Mouse (Mus musculus) midbrain, embryonic 14.5 days (tissue): ENCODE measurements around the gene Mcts2. TPM values are rescaled to one million over a fixed set of nuclear protein-coding genes. Genes with fewer than 3 reads are reported as not detected.

Experiments used
- ATAC-seq: fragments of 200-750 bp; cut with Nextera tagmentation; 2 replicates; pipeline ENCODE4 v1.8.0; 2017; ENCODE audit warnings: moderate number of reproducible peaks, moderate library complexity; ENCODE audit not compliant: low FRiP score, low TSS enrichment
- DNase-seq: peaks from one replicate; pipeline ENCODE4 v3.0.0-alpha.2; 2015
- H3K27ac ChIP-seq: fragments of 300-500 bp; sonication (generic); replicated peaks from 2 replicates; pipeline ENCODE4 v1.5.1; 2014; ENCODE audit warnings: mild to moderate bottlenecking, low read depth, low read length, moderate library complexity
- H3K27me3 ChIP-seq: fragments of 300-500 bp; sonication (generic); 2 replicates; pipeline ENCODE4 v1.6.1; 2014; ENCODE audit warnings: low read length, control low read depth, mixed read lengths; ENCODE audit not compliant: control insufficient read depth, insufficient read depth
- H3K36me3 ChIP-seq: fragments of 300-500 bp; sonication (generic); 2 replicates; pipeline ENCODE4 v1.6.1; 2014; ENCODE audit warnings: low read length, control low read depth; ENCODE audit not compliant: control insufficient read depth, insufficient read depth
- H3K4me1 ChIP-seq: fragments of 300-500 bp; sonication (generic); 2 replicates; pipeline ENCODE4 v1.6.1; 2014; ENCODE audit warnings: mild to moderate bottlenecking, antibody characterized with exemption, low read length, control low read depth; ENCODE audit not compliant: control insufficient read depth, insufficient read depth
- H3K4me2 ChIP-seq: fragments of 300-500 bp; sonication (generic); 2 replicates; pipeline ENCODE4 v1.6.1; 2014; ENCODE audit warnings: mild to moderate bottlenecking, low read length, moderate library complexity
- H3K4me3 ChIP-seq: fragments of 300-500 bp; sonication (generic); replicated peaks from 2 replicates; pipeline ENCODE4 v1.5.1; 2014; ENCODE audit warnings: low read depth, low read length
- H3K9ac ChIP-seq: fragments of 300-500 bp; sonication (generic); replicated peaks from 2 replicates; pipeline ENCODE4 v1.6.1; 2014; ENCODE audit warnings: mild to moderate bottlenecking, low read length, moderate library complexity
- H3K9me3 ChIP-seq: fragments of 300-500 bp; sonication (generic); 2 replicates; pipeline ENCODE4 v1.6.1; 2016; ENCODE audit warnings: low read length, control low read depth, mixed read lengths; ENCODE audit not compliant: control insufficient read depth
- WGBS: fragments of 180-500 bp; shearing (Covaris S2); extraction: QIAGEN DNeasy Blood & Tissue Kit; methylation state at CpG from one replicate; pipeline ENCODE4 v1.1.7; 2014; 5-methylcytosine and 5-hydroxymethylcytosine counted together
- polyA plus RNA-seq: library from polyadenylated mRNA; unstranded; fragments of >200 nt; fragmentation: Nextera tagmentation; extraction: Ambion mirVana; gene quantifications from 2 replicates; pipeline ENCODE4 v1.2.1, GENCODE M21; 2014

Mcts2 gene
- polyA plus RNA-seq, 1 experiment from 2014 or later, result 39.9 TPM

DNA sequence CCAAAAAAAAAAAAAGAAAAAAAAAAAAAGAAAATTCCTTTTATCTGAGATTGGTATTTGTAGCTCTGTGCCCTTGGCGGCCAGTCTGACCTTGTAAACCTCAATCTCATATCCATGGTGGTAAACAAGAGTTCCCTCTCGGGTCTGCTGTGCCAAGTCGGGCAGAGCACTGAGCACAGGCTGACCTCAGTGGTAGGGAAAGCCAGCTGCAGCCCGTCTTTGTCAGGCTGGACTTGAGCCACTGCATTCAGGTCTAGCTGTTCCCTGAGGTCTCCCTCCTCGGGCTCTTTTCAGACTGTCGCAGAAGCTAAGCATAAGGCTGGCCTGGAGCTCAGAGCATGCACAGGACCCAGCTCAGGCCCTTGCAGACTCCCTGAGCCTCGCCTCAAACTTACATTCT, 7.9 kb downstream of the Mcts2 start:
- ATAC-seq, result no peak

GRCm38 (mm10) chr2:152696016-152696415, 9.2 kb downstream of the Mcts2 start:
- Histone ChIP-seq H3K4me2 (no peak overlapping the region), H3K27ac (no peak overlapping the region; the same call in 1 of the 2 replicates), H3K9ac (peak overlapping the region; percentile 50; the same call in 1 of the 2 replicates), H3K36me3 (peaks cover 78% of the 10 kb centered on the region), H3K4me3 (no peak overlapping the region), H3K4me1 (no peaks in the 10 kb centered on the region), H3K27me3 (no peaks in the 10 kb centered on the region), H3K9me3 (no peaks in the 10 kb centered on the region)
- WGBS, result 77% methylated on average over 10 of the region's 10 CpGs
- no peak for DNase-seq
- ATAC-seq, result no peak

More for the DNA sequence above, 7.9 kb downstream of the Mcts2 start:
- Histone ChIP-seq H3K27ac (no peak overlapping the region), H3K4me2 (no peak overlapping the region), H3K9ac (no peak overlapping the region), H3K9me3 (no peaks in the 10 kb centered on the region), H3K4me3 (no peak overlapping the region), H3K4me1 (no peaks in the 10 kb centered on the region), H3K27me3 (no peaks in the 10 kb centered on the region), H3K36me3 (peaks cover 71% of the 10 kb centered on the region)
- WGBS, result 86% methylated on average over 7 of the region's 7 CpGs
- no peak for DNase-seq

DNA sequence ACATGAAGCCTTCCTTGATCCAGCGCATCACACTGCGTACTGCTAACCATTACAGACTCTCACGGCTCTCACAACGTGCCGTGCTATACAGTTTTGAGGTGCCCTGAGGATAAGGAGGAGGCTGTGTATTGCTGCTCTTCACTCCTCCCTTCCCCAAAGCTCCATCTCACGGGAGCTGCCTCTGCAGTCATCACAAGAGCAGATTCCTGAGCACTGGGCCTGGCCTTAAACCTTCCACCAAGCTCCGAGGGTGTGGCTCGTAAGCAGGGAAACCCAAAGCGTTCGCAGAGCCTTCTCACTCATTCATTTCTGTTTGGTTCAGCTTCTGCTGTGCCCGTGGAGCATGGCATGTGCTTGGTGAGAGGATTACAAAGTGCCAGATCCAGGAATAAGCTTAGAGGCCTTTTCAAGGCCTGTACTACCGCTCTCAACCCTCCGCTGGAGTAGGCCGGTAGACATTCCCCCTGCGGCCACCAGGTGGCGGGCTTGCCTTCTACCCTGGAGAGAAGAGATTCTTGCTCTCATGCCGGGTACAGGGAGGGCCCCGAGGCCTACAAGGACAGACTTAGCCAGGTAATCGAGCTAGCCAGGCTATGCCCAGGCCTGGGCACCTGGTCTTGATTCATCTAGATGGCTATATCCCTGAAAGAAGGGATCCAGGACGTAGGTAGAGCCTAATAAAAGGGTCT, 9.8 kb downstream of the Mcts2 start:
- Histone ChIP-seq H3K27me3 (no peaks in the 10 kb centered on the region), H3K4me2 (no peak overlapping the region), H3K4me1 (no peaks in the 10 kb centered on the region), H3K36me3 (peaks cover 78% of the 10 kb centered on the region), H3K9me3 (no peaks in the 10 kb centered on the region), H3K9ac (peak overlapping the region; percentile 50), H3K27ac (peak overlapping the region; percentile 55), H3K4me3 (no peak overlapping the region)
- WGBS, result 40% methylated on average over 20 of the region's 20 CpGs
- ATAC-seq (peak; percentile 73; the same call in 1 of the 2 replicates), DNase-seq (peak; percentile 95)

DNA sequence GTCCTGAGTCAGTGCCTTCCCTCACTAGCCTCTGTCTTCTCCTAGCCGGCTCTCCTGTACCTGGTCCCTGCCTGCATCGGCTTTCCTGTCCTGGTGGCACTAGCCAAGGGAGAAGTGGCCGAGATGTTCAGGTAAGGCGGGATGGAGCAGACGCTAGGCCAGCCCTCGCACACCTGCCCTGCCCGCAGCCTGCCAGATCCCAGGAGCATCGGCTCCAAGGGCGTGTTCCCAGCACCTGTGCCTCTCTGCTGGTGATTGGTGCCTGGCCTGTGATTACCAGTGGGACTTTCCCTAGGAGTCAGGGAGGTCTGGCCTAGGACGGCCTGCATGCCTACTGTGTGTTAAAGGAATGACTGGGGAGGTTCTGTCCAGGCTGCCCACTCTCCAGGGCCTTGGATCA, 13.3 kb downstream of the Mcts2 start:
- Histone ChIP-seq H3K9ac (no peak overlapping the region), H3K4me3 (no peak overlapping the region), H3K4me2 (no peak overlapping the region), H3K36me3 (peaks cover 98% of the 10 kb centered on the region), H3K27me3 (no peaks in the 10 kb centered on the region), H3K4me1 (no peaks in the 10 kb centered on the region), H3K9me3 (no peaks in the 10 kb centered on the region), H3K27ac (no peak overlapping the region)
- 94% methylated on average over 10 of the region's 10 CpGs for WGBS
- DNase-seq (no peak), ATAC-seq (no peak)

DNA sequence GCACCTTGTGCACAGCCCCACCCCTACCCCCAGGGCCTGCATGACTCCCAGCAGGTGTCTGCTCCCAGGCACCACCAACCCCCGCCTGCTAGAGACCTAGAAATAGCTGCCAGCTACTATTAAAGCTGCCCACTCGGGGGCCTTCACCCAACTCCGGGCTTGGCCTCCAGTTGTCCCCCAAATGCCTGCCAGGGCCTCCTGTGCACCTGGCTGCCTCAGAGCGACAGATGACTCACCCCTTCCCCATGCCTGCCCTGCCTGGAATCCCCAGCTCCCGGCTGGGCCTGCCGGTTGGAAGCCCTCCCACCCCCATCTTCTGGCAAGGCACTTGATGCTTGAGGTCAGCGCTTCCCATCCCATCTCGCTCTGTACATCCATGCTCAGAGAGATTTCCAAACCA, 13.9 kb downstream of the Mcts2 start:
- H3K9ac ChIP-seq, result no peak overlapping the region
- no peak overlapping the region for H3K4me2 ChIP-seq
- H3K27me3 ChIP-seq, result no peaks in the 10 kb centered on the region
- 96% methylated on average over 8 of the region's 8 CpGs for WGBS
- ATAC-seq (no peak), DNase-seq (no peak)
- no peaks in the 10 kb centered on the region for H3K4me1 ChIP-seq
- H3K36me3 ChIP-seq, result peaks cover 98% of the 10 kb centered on the region
- no peaks in the 10 kb centered on the region for H3K9me3 ChIP-seq
- H3K27ac ChIP-seq, result no peak overlapping the region
- no peak overlapping the region for H3K4me3 ChIP-seq

GRCm38 (mm10) chr2:152703596-152704255, 16.9 kb downstream of the Mcts2 start:
- no peaks in the 10 kb centered on the region for H3K9me3 ChIP-seq
- no peak overlapping the region for H3K4me2 ChIP-seq
- H3K9ac ChIP-seq, result no peak overlapping the region
- no peaks in the 10 kb centered on the region for H3K27me3 ChIP-seq
- WGBS, result 93% methylated on average over 21 of the region's 21 CpGs
- H3K36me3 ChIP-seq, result peaks cover 84% of the 10 kb centered on the region
- ATAC-seq (no peak), DNase-seq (no peak)
- H3K4me3 ChIP-seq, result no peak overlapping the region
- H3K4me1 ChIP-seq, result peaks cover 10% of the 10 kb centered on the region; the same call in 1 of the 2 replicates
- no peak overlapping the region for H3K27ac ChIP-seq

- Histone ChIP-seq H3K4me2 (no peak overlapping the region), H3K4me3 (no peak overlapping the region), H3K4me1 (peaks cover 10% of the 10 kb centered on the region; the same call in 1 of the 2 replicates), H3K9ac (no peak overlapping the region), H3K27me3 (no peaks in the 10 kb centered on the region), H3K27ac (no peak overlapping the region), H3K36me3 (peaks cover 79% of the 10 kb centered on the region), H3K9me3 (no peaks in the 10 kb centered on the region)
- DNase-seq (no peak), ATAC-seq (no peak)
- 85% methylated on average over 5 of the region's 5 CpGs for WGBS
Measured at GRCm38 (mm10) chr2:152704256-152704605, 17.4 kb downstream of the Mcts2 start.

- H3K36me3 ChIP-seq, result peaks cover 72% of the 10 kb centered on the region
- no peak overlapping the region for H3K4me3 ChIP-seq
- no peak overlapping the region for H3K9ac ChIP-seq
- 93% methylated on average over 14 of the region's 14 CpGs for WGBS
- H3K4me2 ChIP-seq, result no peak overlapping the region
- ATAC-seq, result no peak
- H3K27ac ChIP-seq, result peak overlapping the region; percentile 52; the same call in 1 of the 2 replicates
- H3K9me3 ChIP-seq, result no peaks in the 10 kb centered on the region
- H3K4me1 ChIP-seq, result peaks cover 10% of the 10 kb centered on the region; the same call in 1 of the 2 replicates
- H3K27me3 ChIP-seq, result no peaks in the 10 kb centered on the region
- DNase-seq, result no peak
Measured at GRCm38 (mm10) chr2:152704811-152705370, 18.1 kb downstream of the Mcts2 start.
